Mouse (Mus musculus) neural tube, embryonic 12.5 days (tissue): Measurements from ENCODE around the gene Pigu. TPM values are rescaled to one million over a fixed set of nuclear protein-coding genes. Genes with fewer than 3 reads are reported as not detected.
A peak's percentile ranks its signal among the peaks of the same experiment; 100 is the strongest.

Experiments used
- ATAC-seq: fragments of 200-750 bp; cut with Nextera tagmentation; 2 replicates; pipeline ENCODE4 v1.8.0; 2017; ENCODE audit warnings: low read depth, mild to moderate bottlenecking, moderate TSS enrichment, moderate library complexity; ENCODE audit not compliant: low FRiP score
- H3K27ac ChIP-seq: fragments of 300-500 bp; sonication (generic); 2 replicates; pipeline ENCODE4 v1.5.1; 2016
- H3K27me3 ChIP-seq: fragments of 300-500 bp; sonication (generic); replicated peaks from 2 replicates; pipeline ENCODE4 v1.6.1; 2016; ENCODE audit warnings: mild to moderate bottlenecking
- H3K36me3 ChIP-seq: fragments of 300-500 bp; sonication (generic); 2 replicates; pipeline ENCODE4 v1.6.1; 2016; ENCODE audit warnings: mild to moderate bottlenecking
- H3K4me1 ChIP-seq: fragments of 300-500 bp; sonication (generic); 2 replicates; pipeline ENCODE4 v1.6.1; 2016
- H3K4me2 ChIP-seq: fragments of 300-500 bp; sonication (generic); replicated peaks from 2 replicates; pipeline ENCODE4 v1.6.1; 2016; ENCODE audit warnings: mild to moderate bottlenecking
- H3K4me3 ChIP-seq: fragments of 300-500 bp; sonication (generic); 2 replicates; pipeline ENCODE4 v1.5.1; 2016
- H3K9ac ChIP-seq: fragments of 300-500 bp; sonication (generic); 2 replicates; pipeline ENCODE4 v1.6.1; 2016; ENCODE audit warnings: mild to moderate bottlenecking
- H3K9me3 ChIP-seq: fragments of 300-500 bp; sonication (generic); 2 replicates; pipeline ENCODE4 v1.6.1; 2016; ENCODE audit warnings: mild to moderate bottlenecking
- WGBS: fragments of 180-500 bp; shearing (Covaris S2); methylation state at CpG from one replicate; pipeline ENCODE4 v1.1.7; 2016; 5-methylcytosine and 5-hydroxymethylcytosine counted together
- polyA plus RNA-seq: library from polyadenylated mRNA; unstranded; fragments of >200 nt; fragmentation: Nextera tagmentation; extraction: Ambion mirVana; gene quantifications from 2 replicates; pipeline ENCODE4 v1.2.1, GENCODE M21; 2016

Pigu gene
- polyA plus RNA-seq, 1 experiment from 2014 or later = 44.5 TPM

DNA sequence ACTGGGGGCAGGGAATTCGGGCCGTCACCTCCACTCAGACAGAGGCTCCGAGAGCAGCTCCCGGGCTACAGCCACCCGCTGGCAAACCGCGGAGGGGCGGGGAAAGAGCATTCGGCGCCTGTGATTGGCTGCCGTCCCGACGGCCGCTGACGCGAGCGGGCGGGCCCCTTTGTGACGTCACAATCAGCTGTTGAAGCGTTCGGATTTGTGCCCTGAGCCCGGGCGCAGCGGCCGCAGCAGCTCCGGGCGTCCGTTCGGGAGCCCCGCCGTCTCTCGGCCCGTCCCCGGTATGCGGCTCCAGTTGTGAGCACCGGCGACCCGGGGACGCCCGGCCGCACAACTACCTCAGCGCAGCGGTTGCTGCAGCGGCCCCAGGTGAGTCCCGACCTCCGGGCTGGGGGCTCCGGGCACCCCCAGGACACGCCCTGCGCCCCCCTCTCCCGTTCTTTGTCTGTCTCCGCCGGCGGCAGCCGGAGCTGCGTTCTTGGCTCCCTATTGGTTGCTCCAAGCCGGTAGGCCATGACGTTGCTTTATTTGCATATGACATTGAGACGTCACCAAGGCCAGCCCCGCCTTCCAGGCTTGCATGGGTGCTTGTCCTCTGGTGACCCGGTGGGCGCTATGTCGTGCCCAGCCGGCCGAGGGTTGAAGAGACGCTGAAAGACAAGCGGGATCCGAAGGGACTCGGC lies 24.6 kb upstream of the Pigu start:
- Histone ChIP-seq H3K4me2 (peak overlapping the region; percentile 81), H3K27ac (peak overlapping the region; percentile 86), H3K9me3 (no peaks in the 10 kb centered on the region), H3K36me3 (peaks cover 17% of the 10 kb centered on the region; the same call in 1 of the 2 replicates), H3K27me3 (0 out of 2 replicates have a peak, but pooled peaks cover 10% of the 10 kb centered on the region), H3K4me1 (peaks cover 35% of the 10 kb centered on the region), H3K9ac (peak overlapping the region; percentile 91), H3K4me3 (peak overlapping the region; percentile 76)
- under 1% methylated on average over 68 of the region's 68 CpGs for WGBS
- ATAC-seq = peak; percentile 95

DNA sequence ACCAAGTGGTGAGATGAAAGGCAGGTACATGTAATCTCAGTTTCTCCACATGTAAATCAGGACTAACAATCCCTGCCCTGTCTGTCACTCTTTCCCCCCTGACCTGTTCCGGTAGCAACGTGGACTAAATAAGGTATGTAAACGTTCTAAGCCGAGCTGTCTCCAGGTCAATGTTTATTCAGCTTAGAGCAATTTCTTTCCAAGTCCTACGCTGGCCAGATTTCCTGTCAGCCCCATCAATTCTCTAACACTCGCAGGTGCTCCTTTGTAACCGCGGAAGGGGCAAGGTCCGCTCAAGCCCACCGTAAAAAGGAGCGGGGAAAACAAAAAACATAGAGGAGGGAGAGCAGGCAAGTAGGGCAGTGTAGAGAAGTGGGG lies 23.8 kb upstream of the Pigu start:
- peak overlapping the region; percentile 86 for H3K27ac ChIP-seq
- H3K27me3 ChIP-seq = 0 out of 2 replicates have a peak, but pooled peaks cover 10% of the 10 kb centered on the region
- peak overlapping the region; percentile 76 for H3K4me3 ChIP-seq
- peaks cover 28% of the 10 kb centered on the region for H3K4me1 ChIP-seq
- peak overlapping the region; percentile 81 for H3K4me2 ChIP-seq
- H3K9ac ChIP-seq = peak overlapping the region; percentile 91
- no peak for ATAC-seq
- peaks cover 9% of the 10 kb centered on the region; the same call in 1 of the 2 replicates for H3K36me3 ChIP-seq
- 2% methylated on average over 11 of the region's 11 CpGs for WGBS
- no peaks in the 10 kb centered on the region for H3K9me3 ChIP-seq

DNA sequence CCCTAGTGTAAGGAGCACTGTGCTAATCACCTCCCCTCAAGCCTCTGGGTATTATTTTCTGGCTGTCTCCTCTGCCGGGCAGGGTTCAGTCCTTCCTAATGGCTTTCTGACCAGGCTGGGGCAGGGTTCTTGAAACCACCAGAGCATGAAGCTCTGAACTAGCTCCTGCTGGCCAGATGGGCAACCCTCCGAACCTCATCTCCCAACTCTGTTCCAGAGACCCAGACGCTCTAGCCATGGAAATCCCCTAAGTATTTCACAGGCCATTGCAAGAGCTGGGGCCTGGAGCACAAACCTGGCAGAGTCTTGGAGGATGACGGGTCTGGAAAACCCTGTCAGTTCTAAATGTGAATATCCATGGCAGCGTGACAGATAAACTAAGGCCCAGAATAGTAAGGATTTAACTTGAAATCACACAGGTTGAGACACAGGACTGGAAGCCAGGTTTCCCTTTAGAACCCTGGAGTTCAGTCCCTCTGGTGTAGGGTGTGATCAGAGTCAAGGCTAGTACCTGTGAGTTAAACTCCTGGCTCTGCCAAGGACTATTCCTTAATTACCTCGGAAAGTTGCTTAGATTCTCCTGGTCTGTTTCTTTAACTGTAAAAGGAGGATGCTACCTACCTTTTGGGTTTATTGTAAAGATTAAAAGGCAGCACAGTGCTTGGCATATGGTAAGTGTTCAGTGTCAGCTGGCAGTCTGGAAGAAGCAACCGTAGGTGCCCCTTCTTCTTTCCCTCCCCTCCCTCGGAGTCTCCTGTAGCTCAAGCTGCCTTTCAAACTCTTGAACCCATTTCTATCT lies 23.2 kb upstream of the Pigu start, which contains the start of gene Trp53inp2:
TSS of gene Trp53inp2 (plus strand) at position 799 of the 799 bp plus-strand sequence.
- peaks cover 22% of the 10 kb centered on the region for H3K4me1 ChIP-seq
- 0 out of 2 replicates have a peak, but pooled peaks cover 5% of the 10 kb centered on the region for H3K27me3 ChIP-seq
- no peaks in the 10 kb centered on the region for H3K9me3 ChIP-seq
- H3K27ac ChIP-seq = peak within 1 kb of the TSS; percentile 86
- no peak for ATAC-seq
- peak within 1 kb of the TSS; percentile 81 for H3K4me2 ChIP-seq
- H3K36me3 ChIP-seq = peaks cover 4% of the 10 kb centered on the region; the same call in 1 of the 2 replicates
- peak within 1 kb of the TSS; percentile 76 for H3K4me3 ChIP-seq
- peak within 1 kb of the TSS; percentile 91 for H3K9ac ChIP-seq
- 52% methylated on average over 8 of the region's 8 CpGs for WGBS

DNA sequence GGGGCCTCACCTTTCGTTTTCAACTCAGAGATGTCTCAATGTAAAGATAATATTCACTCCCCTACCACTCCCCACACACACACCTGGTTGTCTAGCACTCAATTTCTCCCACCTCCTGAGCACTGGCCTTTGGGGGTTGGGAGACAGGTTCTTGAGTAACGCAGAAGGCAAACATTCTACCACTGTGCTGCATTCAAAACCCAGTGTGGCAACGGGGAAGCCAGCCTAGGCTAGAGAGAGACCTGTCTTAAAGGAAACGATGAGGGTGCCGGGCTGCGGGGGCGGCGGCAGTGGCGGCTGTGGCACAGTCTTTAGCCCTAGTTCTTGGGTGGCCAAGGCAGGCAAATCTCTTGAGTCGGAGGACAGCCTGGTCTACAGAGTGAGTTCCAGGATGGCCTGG lies 19.0 kb upstream of the Pigu start:
- no peak overlapping the region for H3K4me2 ChIP-seq
- H3K4me3 ChIP-seq = no peak overlapping the region
- H3K27me3 ChIP-seq = 0 out of 2 replicates have a peak, but pooled peaks cover 5% of the 10 kb centered on the region
- no peak for ATAC-seq
- no peaks in the 10 kb centered on the region for H3K9me3 ChIP-seq
- WGBS = 81% methylated on average over 10 of the region's 10 CpGs
- no peaks in the 10 kb centered on the region for H3K36me3 ChIP-seq
- H3K4me1 ChIP-seq = peaks cover 6% of the 10 kb centered on the region; the same call in 1 of the 2 replicates
- no peak overlapping the region for H3K9ac ChIP-seq
- no peak overlapping the region for H3K27ac ChIP-seq

DNA sequence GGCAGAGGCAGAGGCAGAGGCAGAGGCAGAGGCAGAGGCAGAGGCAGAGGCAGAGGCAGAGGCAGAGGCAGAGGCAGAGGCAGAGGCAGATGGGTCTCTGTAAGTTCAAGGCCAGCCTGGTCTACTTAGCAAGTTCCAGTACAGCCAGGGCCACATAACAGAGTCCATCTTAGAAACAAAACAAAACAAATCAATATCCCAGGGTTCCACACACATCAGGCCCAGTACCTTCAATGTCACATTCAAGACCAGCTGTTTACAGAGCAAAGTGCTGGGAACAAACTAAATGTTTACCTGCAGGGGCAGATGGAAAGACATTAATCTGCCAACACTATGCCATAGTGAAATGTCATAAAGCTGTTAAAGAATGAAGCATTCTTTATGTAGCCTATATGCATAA lies 17.3 kb upstream of the Pigu start:
- ATAC-seq = no peak
- 0 out of 2 replicates have a peak, but pooled peaks cover 5% of the 10 kb centered on the region for H3K27me3 ChIP-seq
- no peak overlapping the region for H3K4me3 ChIP-seq
- H3K36me3 ChIP-seq = no peaks in the 10 kb centered on the region
- no peak overlapping the region for H3K9ac ChIP-seq
- H3K4me2 ChIP-seq = no peak overlapping the region
- H3K27ac ChIP-seq = no peak overlapping the region
- no peaks in the 10 kb centered on the region for H3K9me3 ChIP-seq
- H3K4me1 ChIP-seq = no peaks in the 10 kb centered on the region

DNA sequence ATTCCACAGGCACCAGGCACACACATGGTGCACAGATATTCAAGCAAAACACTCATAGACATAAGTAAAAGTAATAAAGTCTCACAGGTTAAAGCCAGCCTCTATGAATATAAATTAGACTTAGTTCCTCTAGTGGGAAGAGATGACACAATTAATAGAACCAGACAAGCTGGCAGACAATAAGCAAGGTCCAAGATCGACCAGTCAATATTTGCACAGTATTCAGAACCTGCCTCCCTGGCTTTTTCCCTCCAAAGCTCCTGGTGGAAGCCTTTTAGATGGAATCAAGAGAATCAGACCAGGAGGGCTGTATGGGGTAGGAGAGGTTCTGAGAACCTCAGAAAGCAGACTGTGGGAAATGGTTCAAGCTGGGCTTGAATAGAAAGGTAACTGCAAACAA lies 16.7 kb upstream of the Pigu start:
- H3K4me3 ChIP-seq = no peak overlapping the region
- WGBS = 88% methylated on average over 1 of the region's 1 CpGs
- H3K36me3 ChIP-seq = no peaks in the 10 kb centered on the region

DNA sequence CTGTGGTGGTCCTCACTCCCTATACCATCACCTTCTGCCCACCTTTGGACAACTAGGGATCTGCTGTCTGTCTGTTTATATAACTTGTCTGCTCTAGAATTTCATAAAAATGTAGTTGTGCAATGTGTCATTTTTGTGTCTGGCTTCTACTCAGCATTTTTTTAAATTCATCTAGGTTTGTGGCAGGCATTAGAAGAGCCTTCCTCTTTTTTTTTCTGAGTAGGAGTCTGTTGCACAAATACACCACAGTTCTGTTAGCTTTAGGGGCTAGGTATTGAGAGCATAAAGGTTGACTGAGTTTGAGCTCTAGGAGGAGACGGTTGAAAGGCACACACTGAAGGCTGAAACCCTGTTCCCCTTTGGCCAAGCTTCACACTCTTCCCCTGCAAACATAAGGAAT lies 16.1 kb upstream of the Pigu start:
- Histone ChIP-seq H3K36me3 (no peaks in the 10 kb centered on the region), H3K9me3 (no peaks in the 10 kb centered on the region), H3K4me3 (no peak overlapping the region), H3K27me3 (no peaks in the 10 kb centered on the region), H3K4me2 (no peak overlapping the region), H3K9ac (no peak overlapping the region), H3K27ac (no peak overlapping the region), H3K4me1 (no peaks in the 10 kb centered on the region)
- no peak for ATAC-seq
- WGBS = 72% methylated on average over 1 of the region's 1 CpGs

More for the DNA sequence above, 16.7 kb upstream of the Pigu start:
- H3K9ac ChIP-seq = no peak overlapping the region
- no peaks in the 10 kb centered on the region for H3K27me3 ChIP-seq
- H3K4me1 ChIP-seq = no peaks in the 10 kb centered on the region
- no peaks in the 10 kb centered on the region for H3K9me3 ChIP-seq
- no peak overlapping the region for H3K4me2 ChIP-seq
- no peak for ATAC-seq
- no peak overlapping the region for H3K27ac ChIP-seq

DNA sequence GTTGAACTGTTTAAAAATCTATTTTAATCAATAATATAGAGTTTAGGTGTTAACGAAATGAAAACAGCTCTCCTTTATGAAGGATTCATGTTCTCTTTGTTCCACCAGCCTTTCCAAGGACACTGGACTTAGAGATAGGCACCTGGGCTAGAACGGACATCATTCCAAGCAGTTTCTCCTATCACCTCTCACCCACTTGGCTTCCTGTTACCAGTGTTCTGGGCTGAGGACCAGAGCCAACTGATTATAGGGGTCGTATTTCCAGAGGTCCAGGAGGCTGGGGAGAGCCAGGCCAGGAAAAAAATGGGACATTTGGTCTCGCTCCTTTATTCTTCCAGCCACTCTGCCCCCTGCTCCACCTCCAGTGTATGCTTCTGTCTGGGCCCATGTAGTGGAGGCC lies 15.2 kb upstream of the Pigu start:
- H3K4me3 ChIP-seq = no peak overlapping the region
- 64% methylated on average over 4 of the region's 4 CpGs for WGBS
- no peaks in the 10 kb centered on the region for H3K9me3 ChIP-seq
- ATAC-seq = no peak
- H3K27me3 ChIP-seq = no peaks in the 10 kb centered on the region
- H3K4me1 ChIP-seq = no peaks in the 10 kb centered on the region
- H3K9ac ChIP-seq = no peak overlapping the region
- no peak overlapping the region for H3K4me2 ChIP-seq
- H3K36me3 ChIP-seq = no peaks in the 10 kb centered on the region
- H3K27ac ChIP-seq = no peak overlapping the region

GRCm38 (mm10) chr2:155369333-155369883 lies 12.2 kb upstream of the Pigu start:
- H3K4me3 ChIP-seq = no peak overlapping the region
- H3K27ac ChIP-seq = no peak overlapping the region
- no peak overlapping the region for H3K9ac ChIP-seq

GRCm38 (mm10) chr2:155367635-155368284 lies 10.5 kb upstream of the Pigu start:
- Histone ChIP-seq H3K27me3 (no peaks in the 10 kb centered on the region), H3K36me3 (no peaks in the 10 kb centered on the region), H3K4me3 (no peak overlapping the region), H3K4me1 (no peaks in the 10 kb centered on the region), H3K4me2 (no peak overlapping the region), H3K9ac (no peak overlapping the region), H3K9me3 (no peaks in the 10 kb centered on the region), H3K27ac (no peak overlapping the region)
- WGBS = 79% methylated on average over 7 of the region's 7 CpGs
- ATAC-seq = no peak

More at GRCm38 (mm10) chr2:155369333-155369883, 12.2 kb upstream of the Pigu start:
- Histone ChIP-seq H3K9me3 (no peaks in the 10 kb centered on the region), H3K36me3 (no peaks in the 10 kb centered on the region), H3K4me2 (no peak overlapping the region), H3K27me3 (no peaks in the 10 kb centered on the region), H3K4me1 (no peaks in the 10 kb centered on the region)
- 72% methylated on average over 7 of the region's 7 CpGs for WGBS
- ATAC-seq = no peak

DNA sequence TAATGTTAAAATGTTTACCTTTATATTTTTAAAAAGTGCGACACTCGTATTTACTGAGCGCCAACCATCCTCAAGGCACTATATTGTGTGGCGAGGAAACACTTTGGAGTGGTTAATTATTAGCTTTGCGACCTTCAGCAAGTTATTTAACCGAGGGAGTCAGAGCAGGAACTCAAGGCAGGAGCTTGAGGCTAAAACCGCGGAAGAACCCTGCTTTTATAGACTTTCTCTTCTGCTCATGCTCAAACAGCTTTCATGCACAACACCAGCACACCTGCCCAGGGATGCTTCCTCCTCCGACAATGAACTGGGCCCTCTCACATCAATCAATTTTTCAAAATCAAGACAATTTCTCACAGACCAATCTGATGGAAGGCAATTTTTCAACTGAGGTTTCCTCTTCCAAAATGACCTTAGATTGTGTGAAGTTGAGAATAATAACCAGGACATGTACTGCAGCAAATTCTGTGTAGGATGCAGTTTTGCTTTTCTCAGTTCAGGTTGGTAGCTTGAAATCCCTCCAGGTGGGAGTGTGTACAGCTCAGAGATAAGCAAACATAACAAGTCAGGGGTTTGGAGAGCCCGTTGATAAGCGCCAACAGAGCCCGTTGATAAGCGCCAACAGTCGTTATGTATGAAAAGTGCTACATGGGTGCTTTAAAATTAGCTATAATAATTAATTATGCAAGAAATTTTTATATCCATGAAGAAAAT lies 613 bp upstream of the Pigu start:
- Histone ChIP-seq H3K27me3 (no peaks in the 10 kb centered on the region), H3K9me3 (no peaks in the 10 kb centered on the region), H3K9ac (0 out of 2 replicates have a peak overlapping the region, but pooled peaks have one; percentile 19), H3K4me3 (peak overlapping the region; percentile 70), H3K27ac (no peak overlapping the region), H3K4me1 (peaks cover 11% of the 10 kb centered on the region; the same call in 1 of the 2 replicates), H3K4me2 (peak overlapping the region; percentile 87), H3K36me3 (no peaks in the 10 kb centered on the region)
- 34% methylated on average over 14 of the region's 14 CpGs for WGBS
- ATAC-seq = peak; percentile 59
